Comparison of ENCODE assay signal across 8 mouse cellular contexts in genomic region chr9:45829107-45829506, GRCm38 (mm10). TPM values are rescaled to one million over a fixed set of nuclear protein-coding genes. Genes with fewer than 3 reads are reported as not detected.
DNase-seq lines count a peak whose midpoint lies in the region; ATAC-seq lines count a peak whose summit lies in the region.

No protein-coding gene starts in this region.

- peak; percentile 59; the same call in 1 of the 2 replicates for ATAC-seq in forebrain, embryonic 11.5 days (replicated peaks; ENCODE audit: low FRiP score)

- peak; percentile 73 for DNase-seq in Muller cell, postnatal 12 days (ENCODE audit: inconsistent ontology term)
- DNase-seq in cerebellum, adult 11 months: peak; percentile 64
- DNase-seq in forebrain, embryonic 11.5 days (ENCODE audit: low spot score): peak; percentile 86
- peak; percentile 80 for DNase-seq in hindbrain, embryonic 10.5 days (ENCODE audit: low spot score)
- peak; percentile 58 for DNase-seq in layer of hippocampus, adult 9-10 months (ENCODE audit: low spot score)
- DNase-seq in lung, postnatal 14 days: peak; percentile 81
- DNase-seq in retina, adult 2 months (ENCODE audit: low read depth, low spot score): peak; percentile 76
- DNase-seq in thymus, postnatal 25 days: peak; percentile 83

- 31% methylated on average over 10 of the region's 10 CpGs for WGBS in forebrain, embryonic 11.5 days
- WGBS in hindbrain, embryonic 10.5 days: 28% methylated on average over 10 of the region's 10 CpGs

- H3K4me1 ChIP-seq in forebrain, embryonic 11.5 days (replicated peaks; ENCODE audit: control insufficient read depth, insufficient read depth, low read length): peaks cover 5% of the 10 kb centered on the region
- peaks cover 20% of the 10 kb centered on the region for H3K4me1 ChIP-seq in hindbrain, embryonic 10.5 days (replicated peaks)

- peak overlapping the region; percentile 81; the same call in 1 of the 2 replicates for H3K4me2 ChIP-seq in forebrain, embryonic 11.5 days (ENCODE audit: low read depth, low read length, severe bottlenecking)

- H3K36me3 ChIP-seq in forebrain, embryonic 11.5 days (ENCODE audit: control insufficient read depth, insufficient read depth, low read length): no peaks in the 10 kb centered on the region
- no peaks in the 10 kb centered on the region for H3K36me3 ChIP-seq in hindbrain, embryonic 10.5 days

- H3K27me3 ChIP-seq in forebrain, embryonic 11.5 days (ENCODE audit: control insufficient read depth, insufficient read depth, low read length): no peaks in the 10 kb centered on the region
- no peaks in the 10 kb centered on the region for H3K27me3 ChIP-seq in hindbrain, embryonic 10.5 days (ENCODE audit: insufficient read depth, poor library complexity, severe bottlenecking)

- H3K9ac ChIP-seq in forebrain, embryonic 11.5 days (ENCODE audit: low read length): no peak overlapping the region

- peak overlapping the region; percentile 78; the same call in 1 of the 2 replicates for H3K4me3 ChIP-seq in forebrain, embryonic 11.5 days (ENCODE audit: low read depth, low read length)
- peak overlapping the region; percentile 75 for H3K4me3 ChIP-seq in hindbrain, embryonic 10.5 days

- no peak overlapping the region for H3K27ac ChIP-seq in forebrain, embryonic 11.5 days (ENCODE audit: low read depth, low read length)
- H3K27ac ChIP-seq in hindbrain, embryonic 10.5 days: peak overlapping the region; percentile 88

- H3K9me3 ChIP-seq in forebrain, embryonic 11.5 days (ENCODE audit: control insufficient read depth, low read length): no peaks in the 10 kb centered on the region
- 0 out of 2 replicates have a peak, but pooled peaks cover 4% of the 10 kb centered on the region for H3K9me3 ChIP-seq in hindbrain, embryonic 10.5 days

RNA-seq across cellular contexts. Expression of gene Cep164, which starts 0.6 kb away (rescaled TPM):
- 17.5 and 21.5 TPM in 2 replicates for polyA plus RNA-seq in forebrain, embryonic 11.5 days (2014; fragmentation: Nextera tagmentation; extraction: Ambion mirVana)
- polyA plus RNA-seq in hindbrain, embryonic 10.5 days (2016; fragmentation: Nextera tagmentation; extraction: Ambion mirVana): 16.0 and 20.9 TPM in 2 replicates

RNA-seq across cellular contexts. Expression of gene Bace1, which starts 9.3 kb away (rescaled TPM):
- polyA plus RNA-seq in forebrain, embryonic 11.5 days (2014; fragmentation: Nextera tagmentation; extraction: Ambion mirVana): 29.8 and 30.7 TPM in 2 replicates
- polyA plus RNA-seq in hindbrain, embryonic 10.5 days (2016; fragmentation: Nextera tagmentation; extraction: Ambion mirVana): 24.0 and 29.6 TPM in 2 replicates
